Mouse (Mus musculus): ENCODE results near the gene Gpr161.
"Not testable (repeated sequence)": the region's sequence is repeated elsewhere in the genome, so short reads cannot be mapped to it uniquely, and the experiment has no call there.

The Gpr161 gene

DNA sequence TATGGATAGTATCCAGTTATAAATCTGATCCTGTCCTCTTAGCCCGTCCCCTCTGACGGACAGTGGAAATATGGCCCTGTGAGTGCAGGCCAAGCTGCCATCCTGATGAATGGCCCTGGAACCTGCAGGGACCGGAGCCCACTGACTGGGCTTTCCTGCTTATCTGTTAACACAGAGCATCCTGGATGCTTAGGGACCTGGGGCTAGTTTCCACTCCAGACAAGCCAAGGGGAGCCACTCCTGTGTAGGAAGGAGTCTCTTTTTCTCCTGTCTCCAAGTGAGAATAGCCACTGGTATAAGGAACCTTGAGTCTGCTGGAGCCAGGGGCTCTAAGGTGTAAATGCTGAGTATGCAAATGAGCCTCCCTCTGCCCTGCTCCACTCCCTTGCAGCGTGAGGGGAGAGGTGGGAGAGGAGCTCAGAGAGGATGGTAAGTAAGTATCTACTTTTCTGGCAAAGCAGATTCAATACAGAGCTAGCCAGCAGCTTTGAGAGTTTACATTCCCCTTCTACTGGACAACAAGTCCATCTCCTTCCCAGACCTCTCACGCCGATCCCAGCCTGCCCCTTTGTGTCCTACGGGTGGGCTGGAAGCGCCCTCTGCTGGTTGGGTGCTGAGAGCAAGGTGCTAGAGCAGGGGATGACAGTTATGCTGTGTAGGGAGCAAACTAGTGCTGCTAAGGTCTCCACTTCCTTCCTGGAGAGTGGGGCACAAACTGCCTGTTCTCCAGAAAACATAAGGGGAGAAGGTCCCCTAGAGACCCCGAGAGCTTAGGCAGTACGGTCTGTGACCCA, 24.7 kb downstream of the Gpr161 start:
- DNase-seq = peak; percentile 63 to 67

DNA sequence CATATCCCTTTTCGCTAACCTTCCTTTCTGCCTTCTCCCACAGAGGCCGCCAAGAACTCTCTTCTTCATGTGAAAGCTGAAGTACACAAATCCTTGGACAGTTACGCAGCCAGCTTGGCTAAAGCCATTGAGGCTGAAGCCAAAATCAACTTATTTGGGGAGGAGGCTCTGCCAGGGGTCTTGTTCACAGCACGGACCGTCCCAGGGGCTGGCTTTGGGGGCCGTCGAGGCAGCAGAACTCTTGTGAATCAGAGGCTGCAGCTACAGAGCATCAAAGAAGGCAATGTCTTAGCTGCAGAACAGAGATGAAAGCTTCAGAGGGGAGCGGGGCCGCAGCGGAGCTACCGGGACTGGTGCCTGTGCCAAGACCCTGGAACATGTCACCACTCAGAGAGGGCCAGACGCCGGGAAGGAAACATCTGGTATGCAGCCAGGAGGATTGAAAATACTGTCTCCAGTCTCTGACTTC, 25.8 kb downstream of the Gpr161 start:
- DNase-seq = no peak

DNA sequence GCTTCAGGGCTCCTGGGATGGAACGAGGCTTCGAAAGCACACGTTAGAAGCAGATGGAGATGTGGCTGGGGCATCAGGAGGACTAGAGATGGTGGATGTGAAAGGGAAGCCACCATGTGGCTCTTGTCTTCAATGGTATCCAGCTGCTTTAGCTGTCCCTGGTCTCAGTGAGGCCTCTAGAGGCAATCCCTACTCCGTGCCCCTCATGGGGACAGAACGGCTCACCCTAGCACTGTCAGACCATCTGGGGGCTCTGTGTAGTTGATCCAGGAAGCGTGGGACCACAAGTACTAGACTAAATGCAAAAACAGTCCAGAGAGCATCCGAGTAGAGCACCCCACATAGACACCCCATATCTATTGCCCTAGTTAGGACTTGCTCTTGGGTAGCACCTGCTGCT, 26.3 kb downstream of the Gpr161 start:
- no peak for DNase-seq

DNA sequence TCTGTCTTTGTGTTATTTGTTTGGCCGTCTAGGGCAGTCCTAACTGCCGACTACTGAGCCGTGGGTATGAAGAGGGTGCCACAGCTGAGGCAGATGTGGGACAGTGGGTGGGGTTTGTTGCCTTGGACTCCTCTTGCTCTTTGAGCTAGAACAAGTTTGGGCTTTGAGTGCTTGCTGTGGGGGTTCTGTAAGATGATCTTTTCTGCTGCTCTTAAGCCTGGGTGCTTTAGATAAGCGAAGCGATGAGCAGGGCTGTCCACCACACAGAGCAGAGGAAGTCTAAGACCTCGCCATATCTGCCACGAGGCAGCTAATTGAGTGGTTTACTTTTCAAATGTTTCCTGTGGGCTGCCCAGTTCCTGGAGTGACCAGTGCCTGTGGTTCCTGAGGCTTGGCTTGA, 27.3 kb downstream of the Gpr161 start:
- no peak for DNase-seq

DNA sequence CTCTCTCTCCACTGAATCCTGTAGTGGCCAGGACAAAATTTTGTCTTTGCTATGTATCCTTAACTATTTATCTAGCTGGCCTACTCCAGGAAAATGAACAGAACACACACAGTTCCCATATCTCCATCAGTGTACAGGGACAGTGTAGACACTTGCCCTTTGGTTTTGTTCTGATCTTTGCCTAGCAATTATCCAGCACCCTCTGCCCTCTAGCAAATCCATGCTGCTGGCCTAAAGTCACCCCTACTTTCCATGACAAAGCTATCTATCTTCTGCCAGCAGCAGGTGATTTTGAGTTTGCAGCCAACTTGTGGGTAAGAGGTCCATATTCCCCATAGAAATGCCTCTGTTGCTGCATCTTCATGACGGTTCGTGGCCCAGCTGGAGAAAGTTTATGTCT, 31.8 kb downstream of the Gpr161 start:
- no peak for DNase-seq

DNA sequence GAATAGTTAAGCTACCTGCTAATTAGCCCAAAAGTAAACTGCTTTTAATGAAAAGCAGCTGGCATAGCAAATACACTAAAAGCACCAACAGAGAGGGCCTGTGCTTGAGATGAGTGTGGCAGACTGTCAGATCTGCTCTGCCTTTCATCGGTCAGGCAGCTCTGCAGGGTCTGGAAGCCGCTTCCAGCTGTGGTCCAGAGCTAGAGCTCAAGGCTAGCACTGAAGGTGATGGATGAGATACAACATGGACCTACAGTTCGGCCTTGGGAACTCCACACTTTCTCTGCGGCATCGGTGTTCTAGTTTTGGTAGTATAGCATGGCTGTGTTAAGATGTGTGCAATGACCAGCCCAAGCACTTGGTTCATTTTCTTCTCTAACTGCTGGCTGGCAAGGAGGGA, 32.2 kb downstream of the Gpr161 start:
- DNase-seq = no peak

DNA sequence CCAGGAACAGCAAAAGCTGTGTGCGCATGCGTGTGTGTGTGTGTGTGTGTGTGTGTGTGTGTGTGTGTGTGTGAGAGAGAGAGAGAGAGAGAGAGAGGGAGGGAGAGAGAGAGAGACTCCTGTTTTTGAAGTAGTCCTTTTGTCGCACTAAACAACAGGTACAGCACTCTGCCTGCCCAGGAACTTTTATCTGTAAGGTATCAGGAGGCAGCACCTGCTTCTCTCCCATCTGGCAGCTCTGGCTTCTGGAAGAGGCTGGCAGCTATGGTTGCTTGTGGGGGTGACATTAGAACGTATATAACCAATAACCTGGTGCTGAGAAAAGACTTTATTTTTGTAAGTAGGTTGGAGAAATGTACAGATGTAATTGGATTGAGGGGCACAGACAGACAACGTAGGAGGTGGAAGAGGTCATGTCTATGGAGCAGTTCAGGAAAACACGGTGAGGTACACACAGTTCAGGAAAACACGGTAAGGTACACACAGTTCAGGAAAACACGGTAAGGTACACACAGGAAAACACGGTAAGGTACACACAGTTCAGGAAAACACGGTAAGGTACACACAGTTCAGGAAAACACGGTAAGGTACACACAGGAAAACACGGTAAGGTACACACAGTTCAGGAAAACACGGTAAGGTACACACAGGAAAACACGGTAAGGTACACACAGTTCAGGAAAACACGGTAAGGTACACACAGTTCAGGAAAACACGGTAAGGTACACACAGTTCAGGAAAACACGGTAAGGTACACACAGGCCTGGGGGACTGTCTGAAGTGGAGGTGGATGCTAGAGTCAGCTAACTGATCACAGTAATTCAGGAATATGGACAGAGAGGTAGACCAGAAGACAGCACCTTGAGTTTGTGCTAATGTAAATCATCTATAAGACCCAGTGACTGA, 33.0 kb downstream of the Gpr161 start:
- not testable (repeated sequence) for DNase-seq

DNA sequence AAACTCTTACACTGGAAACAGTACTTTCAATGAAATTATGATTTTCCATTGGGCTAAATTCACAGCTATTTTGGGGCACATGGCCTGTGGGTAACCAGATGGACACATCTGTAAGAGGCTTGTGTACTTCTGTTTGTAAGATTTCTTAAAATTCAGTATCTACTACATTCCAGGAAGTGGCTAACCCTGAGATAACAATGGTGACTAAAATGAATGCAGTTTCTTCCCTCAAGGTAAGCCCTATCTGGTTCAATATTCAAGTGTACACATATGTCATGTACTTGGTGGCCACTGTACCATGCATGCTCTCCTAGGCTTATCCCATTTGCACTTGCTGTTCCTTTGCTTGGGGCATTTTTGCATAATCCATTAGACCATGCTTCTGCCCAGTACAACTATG, 35.3 kb downstream of the Gpr161 start:
- DNase-seq = no peak

DNA sequence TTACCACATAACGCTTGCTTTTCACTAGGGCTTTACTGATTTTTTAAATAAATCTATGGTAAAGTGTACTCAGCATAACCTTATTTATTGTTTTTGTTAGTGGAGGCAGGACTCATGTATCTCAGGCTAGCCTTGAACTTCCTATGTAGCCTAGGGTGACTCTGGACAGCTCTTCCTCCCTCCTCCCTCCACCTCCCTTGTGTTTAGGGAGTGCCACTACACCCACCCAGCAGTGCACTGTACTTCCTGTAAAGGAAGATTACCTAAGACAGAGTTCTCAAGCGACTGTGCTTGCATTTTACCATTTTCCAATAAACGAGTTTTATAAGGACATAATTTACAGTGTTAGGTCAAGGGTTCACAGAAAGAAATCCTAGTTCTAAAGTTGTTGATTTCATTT, 37.2 kb downstream of the Gpr161 start:
- DNase-seq = no peak

DNA sequence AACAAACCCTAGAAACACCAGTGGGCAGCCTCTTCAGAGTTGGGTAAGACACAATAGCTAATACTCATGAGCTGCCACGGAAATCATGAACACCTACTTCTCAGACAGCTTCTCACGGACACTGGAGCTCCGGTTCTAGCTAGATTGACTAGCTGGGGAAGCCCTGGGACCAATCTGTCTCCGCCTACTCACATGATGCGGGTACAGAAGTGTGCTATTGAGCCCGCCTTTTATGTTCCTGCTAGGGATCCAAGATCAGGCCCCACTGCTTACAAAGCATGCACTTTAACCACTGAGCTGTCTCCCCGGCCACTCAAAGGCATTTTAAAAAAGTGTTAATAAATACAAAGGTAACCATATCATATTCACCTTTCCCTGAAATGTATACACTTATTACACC, 46.5 kb downstream of the Gpr161 start:
- DNase-seq = no peak

DNA sequence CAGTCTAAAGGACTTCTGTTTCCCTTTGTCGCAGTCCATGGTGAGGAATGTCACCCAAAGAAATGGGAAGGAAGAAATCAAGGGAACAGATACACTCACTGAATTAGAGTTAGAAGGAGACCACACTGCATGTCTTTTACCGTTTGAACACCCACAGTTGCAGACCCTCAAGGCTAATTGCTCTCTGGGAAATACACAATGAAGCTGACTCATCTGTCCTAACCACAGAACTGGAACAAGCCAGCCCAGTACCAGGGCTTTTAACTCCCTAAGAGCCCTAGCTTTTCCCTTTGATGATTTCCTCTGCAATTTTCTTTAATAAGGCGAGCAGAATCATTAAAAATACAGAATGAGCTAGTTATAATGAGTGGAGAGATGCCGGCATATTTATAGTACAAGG, 48.9 kb downstream of the Gpr161 start:
- no peak for DNase-seq

DNA sequence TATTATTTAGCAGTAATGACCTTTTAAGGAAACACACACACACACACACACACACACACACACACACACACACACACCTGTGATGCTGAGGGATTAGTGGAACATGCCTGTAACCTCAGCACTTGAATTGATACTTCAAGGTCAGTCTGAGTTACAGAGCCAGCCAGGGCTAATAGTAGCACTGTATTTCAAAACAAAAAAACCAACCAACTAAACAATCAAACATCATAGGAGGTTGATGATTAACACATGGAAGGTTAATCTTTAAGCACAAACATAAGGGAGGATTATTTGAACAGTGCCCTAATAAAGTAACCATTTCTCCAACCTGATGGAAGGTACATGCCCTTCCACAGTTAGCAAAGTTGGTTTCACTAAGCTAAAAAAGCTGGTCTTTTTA, 53.0 kb downstream of the Gpr161 start:
- DNase-seq = no peak

DNA sequence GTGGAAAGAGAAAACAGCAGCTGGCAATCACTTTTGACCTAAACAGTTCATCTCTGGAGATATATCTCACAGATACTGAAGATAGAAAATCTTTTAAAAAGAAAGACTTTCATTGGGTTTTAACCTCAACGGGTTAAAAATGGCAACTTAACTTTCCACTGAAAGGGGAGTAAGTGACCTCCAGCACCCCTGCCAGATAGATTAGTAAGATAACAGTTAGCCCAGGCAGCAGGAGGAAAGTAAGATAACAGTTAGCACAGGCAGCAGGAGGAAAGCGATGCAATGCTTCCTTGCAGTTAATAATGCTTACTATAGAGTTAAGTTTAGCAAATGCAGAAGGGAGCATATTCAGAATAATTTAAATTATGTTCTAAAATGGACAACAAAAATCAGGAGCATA, 60.8 kb downstream of the Gpr161 start:
- DNase-seq = no peak

DNA sequence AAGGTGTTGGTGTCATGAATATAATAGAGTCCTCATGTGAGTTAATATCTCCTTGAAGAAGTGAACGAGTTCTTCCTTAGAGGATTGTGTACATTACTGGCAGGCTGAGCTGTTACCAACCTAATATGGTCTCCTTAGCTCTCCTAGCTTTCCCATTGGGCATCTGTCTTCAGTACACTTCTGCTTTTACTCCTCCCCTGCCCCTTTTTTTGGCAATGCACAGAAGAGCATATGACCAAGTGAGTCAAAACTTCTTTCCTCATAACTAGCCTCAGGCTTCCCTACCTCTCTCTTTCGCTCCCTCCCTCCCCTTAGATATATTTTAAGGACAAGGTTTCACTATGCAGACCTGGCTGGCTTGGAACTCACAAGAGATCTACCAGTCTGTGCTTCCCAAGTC, 67.7 kb downstream of the Gpr161 start:
- no peak for DNase-seq

DNA sequence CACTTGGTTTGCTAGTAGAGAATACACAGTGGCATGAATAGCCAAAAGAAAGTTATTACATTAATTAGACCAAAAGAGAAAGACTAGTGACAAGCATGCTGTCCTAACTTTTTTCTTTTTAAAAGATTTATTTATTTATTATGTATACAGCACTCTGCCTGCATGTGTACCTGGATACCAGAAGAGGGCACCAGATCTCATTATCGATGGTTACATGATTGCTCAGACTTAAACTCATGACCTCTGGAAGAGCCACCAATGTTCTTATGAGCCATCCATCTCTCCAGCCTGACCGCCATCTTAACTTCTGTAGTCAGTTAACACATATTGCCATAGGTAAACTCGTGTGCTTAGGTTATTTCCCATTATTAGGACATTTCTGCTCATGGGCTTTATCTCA, 69.5 kb downstream of the Gpr161 start:
- no peak for DNase-seq

DNA sequence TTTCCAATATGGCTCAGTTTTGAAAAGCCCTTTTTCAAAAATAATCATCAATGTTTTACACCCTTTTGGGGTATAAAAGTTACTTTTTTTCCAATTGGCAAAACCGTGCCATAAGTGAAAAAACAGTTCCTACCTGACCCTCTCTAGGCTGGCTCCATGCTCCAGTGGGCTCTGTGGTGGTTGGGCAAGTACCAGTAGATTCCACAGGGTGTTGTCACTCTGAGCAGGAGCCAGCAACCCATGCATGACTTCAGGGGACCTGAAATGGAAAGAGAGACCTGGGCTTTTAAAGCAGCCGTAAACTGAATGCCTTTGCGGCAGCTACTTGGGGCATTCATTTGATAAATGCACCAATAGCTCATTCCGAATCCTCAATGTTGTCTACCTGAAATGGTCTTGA, 75.4 kb downstream of the Gpr161 start:
- no peak for DNase-seq

DNA sequence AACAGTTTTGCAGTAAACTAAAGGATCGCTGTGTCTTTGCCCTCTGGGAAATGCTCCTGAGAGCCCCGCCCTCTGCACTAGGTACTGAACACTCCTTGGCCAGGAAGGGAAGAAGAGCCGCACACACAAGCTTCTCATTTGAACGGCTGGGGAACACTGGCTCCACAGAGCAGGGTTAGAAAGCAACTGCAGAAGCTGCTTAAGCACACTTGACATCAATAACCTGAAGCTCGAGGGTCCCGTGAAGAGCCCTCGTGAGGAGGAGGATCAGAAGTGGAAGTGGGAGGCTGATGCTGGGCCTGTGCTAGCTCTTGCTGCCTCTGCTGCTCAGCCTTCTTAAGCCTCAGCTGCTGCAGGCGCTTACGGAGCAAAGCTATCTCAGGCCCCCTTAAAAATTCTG, 78.2 kb downstream of the Gpr161 start:
- no peak for DNase-seq
